Mouse (Mus musculus) liver, postnatal 0 days (tissue): ENCODE results near the gene Twist2. TPM values are rescaled to one million over a fixed set of nuclear protein-coding genes. Genes with fewer than 3 reads are reported as not detected.

ENCODE experiments used
- ATAC-seq: fragments of 200-750 bp; cut with Nextera tagmentation; 2 replicates; pipeline ENCODE4 v1.8.0; 2017; ENCODE audit warnings: mild to moderate bottlenecking, moderate library complexity
- DNase-seq: peaks from one replicate; pipeline ENCODE4 v3.0.0-alpha.2; 2016
- H3K27ac ChIP-seq: fragments of 300-500 bp; sonication (generic); 2 replicates; pipeline ENCODE4 v1.5.1; 2014; ENCODE audit warnings: antibody characterized with exemption, moderate library complexity, mild to moderate bottlenecking, low read depth
- H3K27me3 ChIP-seq: fragments of 300-500 bp; sonication (generic); 2 replicates; pipeline ENCODE4 v1.6.1; 2014; ENCODE audit warnings: low read length, control low read depth, mixed read lengths; ENCODE audit not compliant: insufficient read depth
- H3K36me3 ChIP-seq: fragments of 300-500 bp; sonication (generic); replicated peaks from 2 replicates; pipeline ENCODE4 v1.6.1; 2014; ENCODE audit warnings: mild to moderate bottlenecking, control low read depth, low read length, moderate library complexity, mixed read lengths; ENCODE audit not compliant: insufficient read depth
- H3K4me1 ChIP-seq: fragments of 300-500 bp; sonication (generic); 2 replicates; pipeline ENCODE4 v1.6.1; 2014; ENCODE audit warnings: antibody characterized with exemption, mild to moderate bottlenecking, control low read depth; ENCODE audit not compliant: insufficient read depth
- H3K4me2 ChIP-seq: fragments of 300-500 bp; sonication (generic); 2 replicates; pipeline ENCODE4 v1.6.1; 2014; ENCODE audit warnings: low read depth, mild to moderate bottlenecking, low read length, moderate library complexity, mixed read lengths
- H3K4me3 ChIP-seq: fragments of 300-500 bp; sonication (generic); 2 replicates; pipeline ENCODE4 v1.5.1; 2014; ENCODE audit warnings: low read depth, low read length
- H3K9ac ChIP-seq: fragments of 300-500 bp; sonication (generic); replicated peaks from 2 replicates; pipeline ENCODE4 v1.6.1; 2014; ENCODE audit warnings: mild to moderate bottlenecking, moderate library complexity
- H3K9me3 ChIP-seq: fragments of 300-500 bp; sonication (generic); 2 replicates; pipeline ENCODE4 v1.6.1; 2016; ENCODE audit warnings: mild to moderate bottlenecking, control low read depth, low read length, mixed read lengths
- CTCF ChIP-seq: sonication (generic); IDR thresholded peaks from 2 replicates; pipeline ENCODE4 v1.5.1; 2016; ENCODE audit warnings: antibody characterized with exemption, low read depth
- EP300 ChIP-seq: IDR thresholded peaks from 2 replicates; pipeline ENCODE4 v1.6.1; 2016; ENCODE audit warnings: antibody characterized with exemption, low read depth, mild to moderate bottlenecking
- WGBS: fragments of 180-500 bp; shearing (Covaris S2); extraction: QIAGEN DNeasy Blood & Tissue Kit; methylation state at CpG from one replicate; pipeline ENCODE4 v1.1.7; 2014; ENCODE audit not compliant: insufficient replicate concordance; 5-methylcytosine and 5-hydroxymethylcytosine counted together
- polyA plus RNA-seq: library from polyadenylated mRNA; unstranded; fragments of >200 nt; fragmentation: Nextera tagmentation; extraction: Ambion mirVana; gene quantifications from 2 replicates; pipeline ENCODE4 v1.2.1, GENCODE M21; 2015

Gene Twist2
- polyA plus RNA-seq, 1 experiment from 2014 or later: 0.11 TPM

DNA sequence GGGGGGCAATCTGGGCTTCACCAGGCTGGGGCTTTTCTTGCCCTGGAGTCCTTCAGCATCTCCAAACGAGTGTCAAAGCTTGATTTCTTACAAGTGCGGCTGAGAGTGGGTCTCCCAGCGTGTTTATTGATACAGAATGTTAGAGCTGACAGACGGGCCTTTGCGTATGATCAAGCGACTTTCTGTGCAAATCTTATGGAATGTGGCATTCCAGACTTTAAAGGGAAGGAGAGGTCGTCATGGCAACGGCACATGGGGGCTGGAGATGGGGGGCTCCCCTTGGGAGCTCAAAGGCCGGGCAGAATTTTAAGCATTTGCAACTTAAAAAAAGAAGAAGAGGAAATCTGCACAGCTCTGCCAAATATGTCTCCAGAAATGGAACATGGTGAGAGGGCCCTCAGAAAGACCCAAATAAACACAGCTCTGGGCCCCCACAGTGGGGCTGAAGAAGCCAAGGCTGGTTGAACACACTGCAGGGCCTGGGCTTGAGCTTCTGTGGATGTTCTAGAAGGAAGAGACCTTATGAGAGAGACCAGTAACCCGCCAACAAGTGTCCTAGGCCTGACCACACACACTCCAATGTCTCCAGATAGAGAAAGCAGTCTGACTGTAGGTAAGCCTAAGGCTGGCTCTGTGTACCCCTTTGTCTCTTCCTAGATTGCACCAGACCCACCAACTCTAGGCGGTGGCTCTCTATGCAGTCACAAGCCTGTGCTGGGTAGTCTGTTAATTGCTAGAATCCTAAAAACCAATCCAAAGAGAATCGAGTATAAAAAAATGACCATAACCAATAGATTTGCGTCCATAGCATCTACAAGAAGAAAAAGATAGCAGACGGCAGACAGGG is 40.9 kb upstream of the Twist2 start:
- TF ChIP-seq EP300 (no peak), CTCF (no peak)
- Histone ChIP-seq H3K36me3 (no peaks in the 10 kb centered on the region), H3K4me2 (no peak overlapping the region), H3K27me3 (no peaks in the 10 kb centered on the region), H3K27ac (no peak overlapping the region), H3K9me3 (no peaks in the 10 kb centered on the region), H3K9ac (no peak overlapping the region), H3K4me1 (no peaks in the 10 kb centered on the region), H3K4me3 (no peak overlapping the region)
- no peak for ATAC-seq
- DNase-seq: no peak
- 68% methylated on average over 14 of the region's 14 CpGs for WGBS

DNA sequence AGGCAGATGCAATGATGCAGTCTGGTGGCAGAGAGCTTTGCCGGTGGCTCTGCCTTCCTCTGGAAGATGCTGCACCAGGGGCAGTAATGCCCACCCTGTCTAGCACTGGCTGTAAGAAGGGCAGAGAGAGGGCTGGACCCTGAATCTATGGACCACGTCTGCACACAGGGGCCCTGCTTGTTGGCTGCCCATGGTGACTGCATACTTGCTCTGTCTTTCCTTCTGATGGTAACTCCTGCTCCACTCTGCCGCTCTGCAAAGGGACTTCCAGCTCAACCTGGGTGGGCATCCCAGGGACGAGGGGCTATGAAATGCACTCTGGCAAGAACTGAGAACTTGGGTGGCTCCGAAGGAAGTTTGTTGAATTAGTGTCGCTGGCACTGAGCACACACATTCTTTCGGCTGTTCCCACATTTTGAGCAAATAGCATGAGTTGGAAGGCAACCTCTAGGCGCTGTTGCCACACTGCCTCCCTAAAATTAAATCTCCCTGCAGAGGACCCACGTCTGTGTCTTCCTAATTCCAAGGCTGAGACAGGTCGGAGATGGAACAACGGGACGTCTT is 38.7 kb upstream of the Twist2 start:
- H3K4me3 ChIP-seq: no peak overlapping the region
- 64% methylated on average over 12 of the region's 12 CpGs for WGBS
- no peaks in the 10 kb centered on the region for H3K27me3 ChIP-seq
- DNase-seq (no peak), ATAC-seq (no peak)
- no peak overlapping the region for H3K9ac ChIP-seq
- TF ChIP-seq CTCF: no peak
- TF ChIP-seq EP300: no peak
- no peak overlapping the region for H3K4me2 ChIP-seq
- H3K27ac ChIP-seq: no peak overlapping the region
- no peaks in the 10 kb centered on the region for H3K36me3 ChIP-seq
- H3K4me1 ChIP-seq: no peaks in the 10 kb centered on the region
- H3K9me3 ChIP-seq: no peaks in the 10 kb centered on the region

GRCm38 (mm10) chr1:91770221-91770624 is 31.0 kb upstream of the Twist2 start:
- Histone ChIP-seq H3K4me3 (no peak overlapping the region), H3K27me3 (no peaks in the 10 kb centered on the region), H3K36me3 (no peaks in the 10 kb centered on the region), H3K9ac (no peak overlapping the region), H3K4me2 (peak overlapping the region; percentile 39), H3K27ac (no peak overlapping the region), H3K4me1 (peaks cover 4% of the 10 kb centered on the region; the same call in 1 of the 2 replicates), H3K9me3 (no peaks in the 10 kb centered on the region)
- ATAC-seq (no peak), DNase-seq (no peak)
- TF ChIP-seq CTCF (no peak), EP300 (no peak)
- 9% methylated on average over 12 of the region's 12 CpGs for WGBS

DNA sequence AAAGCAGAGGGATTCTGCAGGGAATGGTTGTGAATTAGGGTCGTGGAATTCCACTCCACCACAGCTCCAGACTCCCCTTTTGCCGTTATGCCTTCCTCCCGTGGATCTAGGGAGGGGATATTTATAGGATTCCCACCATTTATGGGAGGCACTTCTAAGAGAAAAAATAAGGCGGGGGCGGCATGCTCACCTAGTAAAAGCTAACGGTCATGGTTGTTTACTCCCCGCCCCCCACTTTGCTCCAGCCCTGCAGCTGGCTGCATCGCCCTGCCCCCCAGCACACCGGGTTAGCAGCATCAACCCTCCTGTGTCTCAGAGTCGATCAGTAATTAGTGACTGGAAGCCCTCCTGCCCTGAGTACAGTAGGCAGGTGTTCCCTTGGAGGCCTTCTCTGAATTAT is 30.6 kb upstream of the Twist2 start:
- DNase-seq: peak; percentile 26
- Histone ChIP-seq H3K4me2 (peak overlapping the region; percentile 39), H3K9me3 (no peaks in the 10 kb centered on the region), H3K9ac (no peak overlapping the region), H3K27me3 (no peaks in the 10 kb centered on the region), H3K4me3 (no peak overlapping the region), H3K36me3 (no peaks in the 10 kb centered on the region), H3K4me1 (peaks cover 4% of the 10 kb centered on the region; the same call in 1 of the 2 replicates), H3K27ac (no peak overlapping the region)
- TF ChIP-seq CTCF (no peak), EP300 (no peak)
- WGBS: 7% methylated on average over 10 of the region's 10 CpGs
- no peak for ATAC-seq

- DNase-seq: no peak
- no peak for TF ChIP-seq EP300
- no peak for TF ChIP-seq CTCF
- no peak overlapping the region for H3K4me3 ChIP-seq
- H3K4me1 ChIP-seq: no peaks in the 10 kb centered on the region
- no peak overlapping the region for H3K4me2 ChIP-seq
- ATAC-seq: no peak
- H3K9ac ChIP-seq: no peak overlapping the region
- no peaks in the 10 kb centered on the region for H3K9me3 ChIP-seq
- H3K27ac ChIP-seq: no peak overlapping the region
- H3K27me3 ChIP-seq: no peaks in the 10 kb centered on the region
- H3K36me3 ChIP-seq: no peaks in the 10 kb centered on the region
- WGBS: 58% methylated on average over 5 of the region's 5 CpGs
These were observed 24.3 kb upstream of the Twist2 start for GRCm38 (mm10) chr1:91776928-91777327.

GRCm38 (mm10) chr1:91779819-91780218 is 21.4 kb upstream of the Twist2 start:
- H3K4me1 ChIP-seq: no peaks in the 10 kb centered on the region
- ATAC-seq (no peak), DNase-seq (no peak)
- H3K9me3 ChIP-seq: no peaks in the 10 kb centered on the region
- H3K9ac ChIP-seq: no peak overlapping the region
- no peak overlapping the region for H3K4me2 ChIP-seq
- no peaks in the 10 kb centered on the region for H3K36me3 ChIP-seq
- WGBS: 60% methylated on average over 4 of the region's 4 CpGs
- H3K27ac ChIP-seq: no peak overlapping the region
- TF ChIP-seq CTCF (no peak), EP300 (no peak)
- H3K4me3 ChIP-seq: no peak overlapping the region
- H3K27me3 ChIP-seq: no peaks in the 10 kb centered on the region
